Mouse (Mus musculus) Muller cell, postnatal 12 days (primary cell): ENCODE measurements around the gene Cd99l2.
"Not testable (repeated sequence)": the region's sequence is repeated elsewhere in the genome, so short reads cannot be mapped to it uniquely, and the experiment has no call there.

Experiments
- DNase-seq: peaks from one replicate; pipeline ENCODE4 v3.0.0-alpha.2; 2015; ENCODE audit errors: inconsistent ontology term

Cd99l2 gene

DNA sequence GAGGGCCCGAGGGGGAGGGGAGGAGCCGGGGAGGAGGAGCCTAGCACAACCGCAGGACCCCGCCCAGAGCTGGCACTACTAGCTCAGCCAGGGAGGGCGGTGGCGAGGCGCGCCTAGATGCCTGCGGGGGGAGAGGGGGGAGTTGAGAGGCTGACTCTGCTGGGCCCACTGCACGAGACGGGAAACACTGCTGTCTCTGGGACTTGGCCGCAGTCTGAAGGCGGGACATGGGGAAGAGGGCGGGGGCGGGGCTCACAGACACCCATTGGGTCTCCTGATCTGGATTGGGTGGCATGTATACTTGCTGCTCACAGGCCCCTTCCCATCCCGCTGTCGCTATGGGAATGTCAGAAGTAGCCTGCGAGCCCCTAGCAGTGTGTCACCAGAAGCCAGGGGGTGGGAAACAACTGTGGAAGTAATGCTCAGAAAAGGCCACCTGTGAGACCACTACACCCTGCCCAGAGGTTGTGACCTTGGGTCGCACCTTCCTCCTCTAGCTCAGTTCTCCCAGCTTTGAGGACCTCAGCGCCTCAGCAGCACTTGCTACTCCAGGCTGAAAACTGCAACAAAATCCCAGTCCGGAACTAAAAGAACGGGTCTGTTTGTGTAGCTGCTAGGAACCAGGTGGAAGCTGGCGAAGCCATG, at the start of gene Cd99l2:
TSS of gene Cd99l2 (minus strand) at position 216 of the 645 bp plus-strand sequence.
- peak; percentile 94 for DNase-seq

DNA sequence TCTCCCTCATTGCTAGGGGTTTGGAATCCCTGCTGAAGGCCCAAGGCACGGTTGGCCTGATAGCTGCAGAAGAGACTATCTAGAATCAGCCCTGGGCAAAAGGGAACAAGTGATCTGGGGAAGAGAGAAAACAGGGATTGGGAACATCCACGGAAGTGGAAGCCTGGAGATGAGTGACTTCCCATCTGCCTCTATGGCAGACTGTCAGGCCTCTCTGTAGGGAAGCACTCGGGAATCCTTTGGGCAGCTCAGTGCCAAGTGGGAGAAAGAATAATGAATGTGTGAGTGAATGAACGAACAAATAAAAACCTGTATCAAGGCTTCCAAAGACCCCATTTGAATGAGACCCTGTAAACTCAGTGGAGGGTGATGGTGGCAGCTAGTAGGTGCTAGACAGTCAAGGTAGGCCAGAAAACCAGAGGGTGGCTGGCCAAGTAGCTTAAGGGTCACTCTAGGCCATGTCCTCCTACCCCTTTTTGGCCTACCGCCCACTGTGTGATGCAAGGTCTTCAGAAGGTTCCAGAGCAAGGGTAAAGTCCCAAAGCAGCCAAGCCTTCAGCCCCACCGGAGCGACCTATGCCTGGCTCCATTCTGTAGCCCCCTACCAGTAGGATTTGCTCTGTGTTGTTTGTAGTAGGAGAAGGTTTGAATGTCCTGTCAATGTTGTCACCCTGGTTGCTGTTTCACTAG, 48.3 kb upstream of the Cd99l2 start:
- DNase-seq: no peak

DNA sequence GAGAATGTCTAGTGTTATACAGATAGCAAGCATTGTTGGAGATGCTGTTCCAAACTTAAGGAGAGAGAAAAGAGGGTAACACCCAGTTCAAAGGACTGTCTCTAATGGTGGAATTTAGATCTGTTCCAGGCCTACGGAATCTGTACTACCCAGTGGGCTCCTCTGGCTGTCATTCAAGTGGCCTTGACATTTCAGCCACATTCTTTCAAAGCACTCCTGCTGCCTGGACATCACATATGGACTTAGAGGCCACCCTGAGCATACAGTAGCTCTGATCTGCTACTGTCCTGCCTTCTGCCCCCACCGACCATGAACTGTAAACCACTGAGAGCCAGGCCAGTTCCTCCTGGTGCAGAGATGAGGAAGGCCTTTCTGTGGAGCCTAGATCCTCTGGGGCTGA, 45.1 kb upstream of the Cd99l2 start:
- no peak for DNase-seq

DNA sequence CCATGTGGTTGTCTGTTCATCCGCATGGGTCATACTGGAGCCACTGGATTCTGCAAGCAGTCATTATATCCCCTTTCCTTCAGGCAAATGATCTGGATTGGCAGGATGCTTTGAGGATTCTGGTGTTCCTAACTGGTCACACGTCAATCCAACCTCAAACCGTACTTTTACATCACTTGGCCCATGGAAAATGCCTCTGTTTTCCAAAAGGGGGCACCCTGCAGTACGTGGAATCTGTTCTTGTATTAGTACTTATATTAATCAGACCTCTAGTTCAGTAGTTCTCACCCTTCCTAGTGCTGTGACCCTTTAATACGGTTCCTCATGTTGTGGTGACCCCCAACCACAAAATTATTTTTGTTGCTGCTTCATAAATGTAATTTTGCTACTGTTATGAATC, 41.5 kb upstream of the Cd99l2 start:
- DNase-seq: no peak

DNA sequence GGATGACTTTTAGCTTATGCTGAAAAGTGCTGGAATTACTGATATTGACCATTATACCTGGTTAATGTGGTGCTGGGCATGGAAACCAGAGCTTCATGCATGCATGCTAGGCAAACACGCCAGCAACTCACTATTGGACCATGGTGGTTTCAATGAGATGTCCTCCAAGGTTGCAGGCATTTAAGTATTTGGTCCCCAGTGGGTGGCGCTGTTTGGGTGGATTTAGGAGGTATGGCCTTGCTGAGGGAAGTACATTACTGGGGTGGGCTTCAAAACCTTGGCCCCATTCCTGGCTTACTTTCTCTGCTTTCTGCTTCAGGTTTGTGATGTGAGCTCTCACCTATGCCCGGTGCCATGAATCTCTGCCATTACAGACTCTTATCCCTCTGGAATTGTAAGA, 40.0 kb upstream of the Cd99l2 start:
- no peak for DNase-seq

DNA sequence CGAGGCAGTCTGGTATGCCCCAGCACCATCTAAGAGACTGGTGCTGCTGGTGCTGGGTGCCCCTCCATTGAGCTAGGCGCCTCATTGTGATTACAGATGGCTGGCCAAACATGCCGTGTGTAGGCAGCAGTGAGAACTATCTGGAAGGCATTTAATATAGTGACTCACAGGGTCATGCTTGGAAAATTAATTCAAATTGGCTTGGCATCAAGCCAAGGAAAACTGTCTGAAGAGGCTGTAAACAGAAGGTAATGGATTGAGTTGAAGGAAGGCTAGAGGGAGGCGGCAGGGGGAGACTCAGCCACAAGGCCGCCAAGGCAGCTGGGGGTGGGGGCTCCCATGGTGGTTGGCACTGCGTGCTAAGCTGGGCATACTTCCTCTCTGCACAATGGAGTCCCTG, 36.0 kb upstream of the Cd99l2 start:
- peak; percentile 69 for DNase-seq

DNA sequence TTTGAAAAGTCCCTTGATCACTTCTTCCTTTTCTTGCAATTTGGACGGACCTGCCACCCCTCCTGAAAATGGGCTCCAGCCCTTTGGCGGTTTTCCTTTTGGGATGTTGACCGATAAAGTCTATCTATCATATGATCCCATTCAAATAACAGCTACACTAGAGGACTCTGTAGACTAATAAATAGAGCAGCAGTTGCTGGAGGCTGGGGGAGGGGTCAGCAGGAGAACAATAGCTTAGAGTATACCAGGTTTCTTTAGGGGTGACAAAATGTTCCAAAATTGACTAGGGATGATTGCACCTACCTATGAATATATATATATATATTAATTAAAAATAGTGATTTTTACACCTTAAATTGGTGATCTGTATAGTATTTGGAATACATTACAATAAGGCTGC, 35.5 kb upstream of the Cd99l2 start:
- DNase-seq: no peak

DNA sequence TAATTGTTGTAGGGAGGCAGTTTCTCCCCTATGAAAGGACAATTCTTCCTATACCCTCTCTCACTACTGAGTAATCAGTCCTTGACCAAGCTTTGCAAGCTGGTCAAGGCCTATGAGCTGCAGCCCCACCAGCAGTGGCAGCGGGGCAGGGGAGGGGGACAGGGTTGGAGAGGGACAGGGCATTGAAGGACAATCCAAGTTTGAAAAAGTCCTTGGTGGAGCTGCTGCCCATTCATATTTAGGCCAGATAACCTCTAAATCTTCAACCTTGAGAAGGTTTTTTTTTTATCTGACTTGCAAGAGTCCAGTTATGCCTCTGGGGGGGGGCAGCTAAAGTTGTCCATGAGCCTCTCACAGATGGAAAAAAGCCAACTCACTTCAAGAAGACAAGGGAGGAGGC, 34.8 kb upstream of the Cd99l2 start:
- no peak for DNase-seq

DNA sequence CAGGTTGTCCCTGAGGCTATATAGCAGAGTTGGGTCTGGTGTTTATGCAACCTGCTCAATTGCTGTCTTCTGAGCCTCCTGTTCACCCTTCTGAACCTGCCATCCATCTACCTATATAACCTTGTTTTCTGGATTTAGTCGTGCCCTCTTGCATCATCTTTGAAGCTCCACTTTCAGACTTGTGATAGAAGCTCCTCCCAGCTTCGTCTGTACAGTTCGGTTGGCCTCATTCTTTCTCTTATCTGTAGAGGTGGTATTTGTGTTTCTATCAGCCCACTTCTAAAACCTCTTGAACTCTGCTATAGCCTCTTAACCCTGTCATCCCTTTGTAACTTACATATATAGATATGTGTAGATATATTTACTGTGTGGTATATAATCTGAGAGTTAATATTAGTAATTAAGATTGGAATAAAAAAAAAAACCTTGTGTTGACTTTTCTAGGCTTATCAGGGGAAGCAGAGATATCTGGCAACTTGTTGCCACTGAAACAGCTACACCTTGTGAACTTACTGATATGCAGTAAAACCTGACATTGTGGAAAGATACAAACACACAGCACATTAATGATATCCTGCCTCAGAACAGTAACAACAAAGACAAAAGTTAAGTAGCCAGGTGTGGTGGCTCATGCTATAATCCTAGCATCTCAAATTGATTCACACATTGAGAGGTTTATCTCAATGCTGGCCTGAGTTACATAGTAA, 33.1 kb upstream of the Cd99l2 start:
- no peak for DNase-seq

DNA sequence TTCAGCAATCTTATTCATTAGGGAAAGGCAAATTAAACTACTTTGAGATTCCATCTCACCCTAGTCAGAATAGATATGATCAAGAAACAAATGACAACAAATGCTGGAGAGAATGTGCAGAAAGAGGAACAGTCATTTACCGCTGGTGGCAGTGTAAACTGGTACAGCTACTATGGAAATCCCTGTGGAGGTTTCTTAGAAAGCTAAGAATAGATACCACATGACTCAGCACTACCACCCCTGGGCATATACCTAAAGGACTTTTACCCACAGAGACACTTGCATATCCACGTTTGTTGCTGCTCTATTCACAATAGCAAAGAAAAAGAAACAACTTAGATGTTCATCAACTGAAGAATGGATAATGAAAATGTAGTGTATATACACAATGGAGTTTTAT, 31.7 kb upstream of the Cd99l2 start:
- no peak for DNase-seq

DNA sequence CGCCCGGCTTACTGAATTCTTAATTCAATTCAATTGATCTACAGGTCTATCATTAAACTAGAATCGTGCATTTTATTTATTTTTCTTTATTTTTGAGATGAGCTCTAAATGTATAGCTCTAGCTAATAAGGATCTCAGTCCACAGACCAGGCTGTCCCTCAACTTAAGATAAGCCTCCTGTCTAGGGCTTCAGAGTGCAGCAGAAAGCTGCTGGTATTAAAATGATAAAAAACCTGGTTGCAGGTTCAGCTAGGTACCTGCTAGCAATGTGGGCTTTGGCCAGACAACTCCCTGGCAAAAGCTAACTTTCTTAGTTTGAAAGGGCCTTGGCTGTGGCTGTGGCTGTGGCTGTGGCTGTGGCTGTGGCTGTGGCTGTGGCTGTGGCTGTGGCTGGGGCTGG, 30.2 kb upstream of the Cd99l2 start:
- DNase-seq: no peak

DNA sequence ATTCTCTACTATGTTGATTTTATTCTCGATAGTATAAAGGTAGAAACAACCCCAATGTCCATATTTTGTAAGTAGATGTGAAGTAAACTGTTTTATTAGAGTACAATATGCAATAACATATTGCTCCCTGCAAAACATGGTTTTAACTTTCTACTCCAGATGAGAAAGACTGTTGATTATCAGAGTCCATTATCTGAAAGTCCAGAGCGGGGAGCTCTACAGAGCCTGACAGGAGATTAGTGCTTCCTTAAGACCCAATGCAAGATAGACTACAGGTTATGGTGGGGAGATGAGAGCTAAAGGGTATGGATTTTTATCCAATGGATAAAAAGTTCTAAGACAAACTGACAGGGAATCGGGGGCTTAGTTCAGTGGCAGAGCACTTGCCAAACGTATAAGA, 26.6 kb upstream of the Cd99l2 start:
- DNase-seq: no peak

DNA sequence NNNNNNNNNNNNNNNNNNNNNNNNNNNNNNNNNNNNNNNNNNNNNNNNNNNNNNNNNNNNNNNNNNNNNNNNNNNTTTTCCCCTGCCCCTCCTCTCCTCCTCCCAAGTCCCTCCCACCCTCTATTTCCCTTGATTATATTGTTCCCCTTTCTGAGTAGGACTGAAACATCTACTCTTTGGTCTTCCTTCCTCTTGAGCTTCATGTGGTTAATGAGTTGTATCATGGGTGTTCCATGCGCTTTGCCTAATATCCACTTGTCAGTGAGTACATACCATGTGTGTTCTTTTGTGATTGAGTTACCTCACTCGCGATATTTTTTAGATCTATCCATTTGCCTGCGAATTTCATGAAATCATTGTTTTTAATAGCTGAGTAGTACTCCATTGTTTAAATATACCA, 13.9 kb upstream of the Cd99l2 start:
- DNase-seq: not testable (repeated sequence)

DNA sequence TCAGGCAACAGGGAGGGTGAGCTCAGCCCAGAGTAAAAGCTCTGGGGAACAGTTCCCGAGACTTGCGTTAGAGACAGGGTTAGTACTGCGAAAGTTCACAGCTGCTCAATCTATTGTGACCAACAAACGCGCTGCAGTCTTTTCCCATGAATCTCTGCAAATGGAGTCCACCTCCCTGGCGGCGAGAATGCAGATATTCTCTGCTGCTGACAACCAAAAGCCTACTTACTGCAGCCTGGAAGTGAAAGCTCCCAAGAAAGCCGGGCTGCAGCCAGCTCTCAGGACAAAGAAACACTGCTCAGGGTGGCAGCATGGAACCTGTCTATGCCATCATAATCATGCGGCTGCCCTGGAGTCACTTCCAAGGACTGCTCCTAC, 619 bp upstream of the Cd99l2 start:
- DNase-seq: peak; percentile 40

DNA sequence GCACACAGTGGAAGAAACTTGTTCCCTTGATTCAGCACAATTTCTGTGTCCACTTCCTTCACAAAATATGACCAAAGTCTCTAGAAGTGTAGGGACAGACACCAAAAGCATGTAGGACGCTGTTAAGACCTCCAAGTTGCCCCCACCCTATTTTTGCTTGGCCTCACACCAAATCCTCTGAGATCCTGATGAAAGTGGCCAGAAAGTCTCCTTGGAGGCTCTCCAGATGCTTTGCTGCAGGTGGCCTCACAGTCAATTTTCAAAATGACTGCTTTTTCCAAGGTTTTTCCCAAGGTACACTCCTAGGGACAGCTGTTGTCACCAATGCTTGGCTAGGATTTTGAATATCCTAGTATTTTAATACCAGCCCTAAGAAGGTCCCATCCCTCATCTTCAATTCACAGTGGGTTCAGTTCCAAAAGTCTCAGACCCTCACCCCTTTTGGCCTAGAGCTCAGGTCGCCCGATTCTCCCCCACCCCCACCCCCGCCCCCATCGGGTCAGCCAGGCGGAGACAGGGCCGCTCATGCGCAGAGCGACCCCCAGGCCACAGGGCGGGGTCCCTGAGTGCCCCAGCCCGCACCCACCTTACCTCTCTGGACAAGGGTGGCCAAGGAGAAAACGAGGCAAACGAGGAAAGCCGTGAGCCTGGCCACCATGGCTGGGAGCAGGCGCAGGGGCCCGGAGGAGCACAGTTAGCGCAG, 567 bp downstream of the Cd99l2 start:
- no peak for DNase-seq

DNA sequence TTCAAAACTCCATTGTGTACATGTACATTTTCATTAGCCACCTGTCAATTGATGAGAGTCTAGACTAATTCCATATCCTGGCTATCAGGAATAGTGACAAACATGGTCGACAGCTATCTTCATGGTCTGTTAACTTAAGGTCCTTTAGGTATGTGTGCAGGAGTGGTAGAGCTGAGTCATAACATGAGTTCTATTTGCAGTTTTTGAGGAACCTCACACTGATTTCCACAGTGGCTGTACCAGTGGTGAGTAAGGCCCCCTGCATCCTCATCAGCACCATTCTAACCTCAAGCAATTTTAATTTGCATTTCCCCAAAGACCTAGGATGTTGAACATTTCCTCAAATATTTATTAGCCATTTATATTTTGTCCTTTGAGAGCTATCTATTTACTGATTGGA, 3.3 kb downstream of the Cd99l2 start:
- DNase-seq: no peak

DNA sequence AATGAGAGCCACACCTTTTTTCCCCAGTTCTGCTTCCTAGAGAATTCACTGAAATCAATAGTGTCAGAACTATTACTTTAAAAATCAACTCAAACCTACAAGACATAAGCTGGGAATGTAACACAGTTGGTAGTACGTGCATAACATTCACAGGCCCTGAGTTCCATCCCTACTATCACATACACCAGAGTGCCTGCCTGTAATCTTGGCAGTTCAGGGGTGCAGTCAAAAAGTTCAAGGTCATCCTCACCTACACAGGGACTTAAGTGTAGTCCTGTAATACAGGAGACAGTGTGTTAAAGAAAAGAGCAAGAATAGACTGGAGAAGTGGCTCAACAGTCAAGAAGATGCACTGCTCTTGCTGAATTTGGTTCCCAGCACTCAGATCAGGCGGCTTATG, 10.4 kb downstream of the Cd99l2 start:
- DNase-seq: no peak

DNA sequence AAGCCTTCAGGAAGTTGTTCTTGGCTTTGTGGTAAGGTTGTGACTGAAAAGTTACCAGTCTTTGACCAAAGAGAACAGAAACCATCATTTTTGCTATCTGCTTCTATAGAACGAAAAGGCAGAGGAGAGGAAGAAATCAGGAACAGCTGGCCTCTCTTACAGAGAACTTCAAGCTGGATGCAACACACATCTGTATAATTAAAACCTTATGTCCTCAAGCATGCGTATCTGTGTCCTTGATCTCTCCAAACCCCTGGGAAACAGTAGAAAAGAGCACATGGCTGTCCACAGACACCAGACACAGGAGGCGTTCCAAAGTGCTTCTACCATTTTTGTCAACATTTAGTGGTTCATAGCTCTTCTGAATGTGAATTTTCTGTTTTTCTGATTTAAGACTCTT, 16.7 kb downstream of the Cd99l2 start:
- no peak for DNase-seq

DNA sequence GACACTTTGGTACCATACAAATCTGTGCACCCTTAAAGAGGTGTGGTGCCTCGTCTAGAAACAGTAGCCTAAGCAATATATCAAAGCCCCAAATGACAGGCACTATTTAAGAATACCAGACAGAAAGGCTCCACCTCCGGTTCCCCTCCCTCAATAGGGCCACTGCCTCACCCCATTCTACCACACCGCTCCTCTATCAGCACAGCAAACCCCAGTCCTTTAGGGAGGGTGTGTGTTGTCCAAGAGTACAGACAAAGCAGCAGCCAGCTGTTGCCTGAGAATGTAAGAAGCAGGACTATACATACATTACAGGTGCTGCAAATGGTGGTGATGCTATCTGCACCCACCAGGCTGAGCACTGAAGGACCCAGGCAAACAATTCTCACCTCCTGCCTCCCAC, 17.2 kb downstream of the Cd99l2 start:
- no peak for DNase-seq

DNA sequence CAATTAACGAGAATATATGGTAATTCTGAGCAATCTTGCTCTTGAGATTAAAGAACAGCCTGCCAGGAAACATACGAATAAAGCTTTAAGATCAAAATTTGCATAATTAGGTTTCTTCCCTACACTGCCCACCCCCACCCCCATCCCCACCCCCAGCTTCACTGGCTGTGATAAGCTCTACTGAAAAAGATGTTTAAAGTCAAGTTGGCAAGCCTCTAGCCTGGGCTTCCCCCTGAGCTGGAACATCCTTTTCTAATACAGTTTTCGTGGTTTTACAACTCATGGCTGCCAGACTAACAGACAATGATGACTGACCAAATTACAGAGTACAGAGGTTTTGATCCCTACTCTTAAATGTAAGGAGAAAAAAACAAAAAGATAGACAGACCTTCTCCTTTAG, 17.6 kb downstream of the Cd99l2 start:
- no peak for DNase-seq

DNA sequence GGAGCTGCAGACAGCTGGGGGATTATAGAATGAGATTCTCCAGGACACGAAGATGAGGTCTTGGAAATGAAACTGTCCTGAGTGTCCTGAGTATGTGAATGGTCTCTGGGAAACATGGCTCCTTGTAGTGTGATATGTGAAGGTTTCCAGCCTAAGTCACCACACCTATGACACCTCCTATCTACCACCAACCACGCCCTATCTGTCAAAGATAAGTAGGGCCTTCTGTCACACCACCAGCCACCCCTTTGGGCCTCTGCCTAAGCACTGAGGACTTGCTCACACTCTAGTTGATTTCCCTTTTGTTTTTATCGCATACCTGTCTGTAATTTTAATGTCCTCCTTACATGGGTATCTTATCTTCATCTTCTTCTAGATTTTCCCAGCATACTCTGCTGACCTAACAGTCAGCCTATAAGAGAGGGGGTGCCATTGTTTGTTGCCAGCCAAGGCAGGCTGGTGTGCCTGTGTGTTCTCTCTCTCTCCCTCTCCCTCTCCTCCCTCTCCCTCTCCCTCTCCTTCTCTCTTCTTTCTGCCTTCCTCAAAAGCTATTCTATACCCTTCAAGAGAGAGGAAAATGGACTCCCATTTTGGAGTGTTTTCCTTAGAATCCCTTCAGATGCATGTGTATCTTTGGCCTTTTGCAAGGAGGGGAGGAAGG, 18.2 kb downstream of the Cd99l2 start:
- DNase-seq: no peak

DNA sequence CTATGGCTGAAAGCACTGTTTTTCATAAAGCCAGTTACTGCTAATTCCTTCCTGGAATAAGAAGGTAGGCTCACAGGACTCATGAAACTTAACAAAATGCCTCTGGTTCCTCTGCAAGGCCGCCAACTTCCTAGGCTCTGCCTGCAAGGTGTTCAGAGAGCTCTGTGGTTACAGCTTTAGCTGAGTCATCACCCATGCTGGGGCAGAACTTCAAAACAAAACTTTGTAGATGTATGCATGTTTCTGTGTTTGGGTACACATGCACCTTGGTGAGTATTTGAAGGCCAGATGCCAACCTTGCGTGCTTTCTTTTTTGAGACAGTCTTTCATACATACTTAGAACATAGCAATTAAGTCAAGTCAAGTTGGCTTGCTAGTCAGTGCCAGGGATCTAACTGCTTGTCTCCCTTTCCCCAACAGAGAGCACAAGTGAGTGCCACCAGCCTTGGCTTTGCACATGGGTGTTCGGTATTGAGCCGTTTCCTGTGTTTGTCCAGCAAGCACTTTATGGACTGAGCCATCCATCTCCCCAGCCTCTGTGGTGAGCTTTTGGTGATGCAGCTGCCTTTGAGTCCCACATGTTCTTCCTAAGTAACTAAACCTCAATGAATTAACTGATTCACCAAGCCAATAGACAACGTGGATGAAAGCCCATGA, 23.9 kb downstream of the Cd99l2 start:
- no peak for DNase-seq
